Mouse (Mus musculus) kidney, postnatal 14 days (tissue): ENCODE measurements at regions not wholly inside any gene's neighbourhood (a gene's known extent, or its start where the extent isn't known, plus 50 kb on each side); places are given as distances from the start of the nearest gene placed in this dataset.

Experiments used
- DNase-seq: peaks from one replicate; pipeline ENCODE4 v3.0.0; 2022; ENCODE audit warnings: mixed read lengths

DNA sequence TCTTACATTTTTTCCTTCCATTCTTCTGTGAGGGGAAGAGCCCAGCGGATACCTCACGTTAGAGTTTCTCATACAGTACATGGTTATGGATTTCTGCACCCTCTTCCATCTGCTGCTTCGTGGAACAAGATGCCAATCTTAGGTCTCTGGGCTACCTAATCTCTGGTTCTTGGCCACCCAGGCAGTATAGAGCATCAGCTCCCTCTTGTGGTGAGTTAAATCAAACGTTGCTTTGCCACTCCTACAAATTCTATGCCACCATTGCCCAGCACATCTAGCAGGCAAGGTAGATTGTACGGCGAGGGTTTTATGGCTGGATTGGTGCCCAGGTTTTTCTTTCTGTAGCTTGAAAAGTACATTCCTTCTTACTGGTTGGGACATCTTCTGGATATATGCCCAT is 889.7 kb upstream of the Slc10a2 start:
- DNase-seq, result no peak

DNA sequence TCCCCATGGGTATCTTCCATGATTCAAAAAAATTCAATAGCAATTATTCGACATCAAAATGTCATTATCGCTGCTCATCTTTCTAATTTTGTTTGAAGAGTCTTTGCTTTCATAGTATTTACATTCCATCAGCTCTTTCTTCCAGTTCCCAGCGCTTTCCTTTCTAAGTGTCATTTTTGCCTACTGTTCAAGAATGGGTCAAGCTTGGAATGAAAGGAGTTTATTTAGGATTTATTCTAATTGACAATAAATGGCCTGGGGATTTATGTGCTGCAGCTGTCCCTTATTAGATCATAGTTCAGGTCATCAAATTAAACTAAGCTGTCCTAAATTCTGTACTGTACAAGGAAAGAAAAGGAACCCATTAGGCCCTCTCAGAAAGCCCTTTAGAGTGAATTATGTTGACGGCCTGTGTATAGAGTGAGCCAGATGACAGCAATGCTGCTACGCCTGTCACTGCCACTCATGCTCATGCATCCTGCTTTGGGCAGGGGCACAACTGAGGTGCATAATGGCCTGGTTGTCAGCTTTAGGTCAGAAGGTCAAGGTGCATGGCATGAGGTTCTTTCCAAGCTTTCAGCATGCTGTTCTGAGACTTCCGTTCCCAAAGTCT is 860.4 kb upstream of the Slc10a2 start:
- DNase-seq, result no peak

DNA sequence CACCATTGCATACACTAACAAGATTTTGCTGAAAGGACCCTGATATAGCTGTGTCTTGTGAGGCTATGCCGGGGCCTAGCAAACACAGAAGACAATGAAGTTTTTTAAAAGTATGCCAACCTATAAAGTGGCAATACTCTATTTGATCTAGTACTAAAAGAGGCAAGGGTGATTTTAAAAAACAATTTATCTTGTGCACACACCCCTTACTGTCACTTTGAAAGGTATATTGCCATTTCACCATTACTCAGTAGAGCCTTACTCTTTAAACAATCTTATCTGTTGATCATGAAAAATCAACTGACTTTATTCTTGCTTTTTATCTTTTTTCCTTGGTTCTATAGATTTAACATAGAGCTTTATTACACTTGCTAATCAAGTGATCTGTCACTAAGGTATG is 859.1 kb upstream of the Slc10a2 start:
- no peak for DNase-seq

DNA sequence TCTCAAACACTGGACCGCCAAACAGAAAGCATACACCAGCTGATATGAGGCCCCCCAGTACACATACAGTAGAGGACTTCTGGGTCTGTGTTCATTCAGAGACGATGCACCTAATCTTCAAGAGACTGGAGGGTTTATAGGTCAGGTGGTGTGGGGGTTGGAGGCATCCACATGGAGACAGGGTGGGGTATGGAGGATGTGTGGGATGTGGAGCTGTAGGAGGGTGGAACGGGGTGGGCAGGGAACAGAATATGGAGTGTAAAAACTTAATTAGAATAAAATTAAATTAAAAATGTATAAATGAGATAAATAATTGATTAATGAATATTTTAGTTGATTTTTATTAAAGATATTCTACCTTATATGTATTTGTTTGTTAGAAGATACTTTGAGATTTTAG is 832.9 kb upstream of the Slc10a2 start:
- DNase-seq, result no peak

DNA sequence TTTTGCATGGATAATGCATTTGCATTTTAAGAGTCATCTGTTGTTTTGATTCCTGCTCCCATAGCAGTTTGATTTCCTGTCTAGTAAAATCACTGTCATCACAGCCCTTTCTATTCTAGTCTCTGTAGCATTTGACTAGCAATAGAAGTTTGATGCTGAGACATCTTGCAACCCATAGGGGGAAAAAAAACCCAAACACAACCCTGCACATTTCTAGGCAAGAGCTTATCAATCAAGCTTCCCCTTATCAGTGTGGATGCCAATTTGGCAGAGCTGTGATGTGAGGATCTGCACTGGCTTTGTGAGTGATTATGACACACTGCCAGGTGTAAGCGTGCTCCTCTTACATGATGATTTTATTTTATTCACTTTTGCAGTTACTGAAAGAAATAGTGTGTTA is 813.0 kb upstream of the Slc10a2 start:
- no peak for DNase-seq
